Mouse (Mus musculus): Measurements from ENCODE around the gene Lyzl4.
"Not testable (repeated sequence)": the region's sequence is repeated elsewhere in the genome, so short reads cannot be mapped to it uniquely, and the experiment has no call there.

Gene Lyzl4

GRCm38 (mm10) chr9:121599551-121599950 lies 42.3 kb downstream of the Lyzl4 start:
- no peak for DNase-seq

- no peak for DNase-seq
Observed at GRCm38 (mm10) chr9:121598106-121598505, 43.8 kb downstream of the Lyzl4 start.

GRCm38 (mm10) chr9:121594771-121595170 lies 47.1 kb downstream of the Lyzl4 start:
- DNase-seq, result no peak

- DNase-seq, result not testable (repeated sequence)
Observed at GRCm38 (mm10) chr9:121593768-121594167, 48.1 kb downstream of the Lyzl4 start.

- DNase-seq, result peak; percentile 29 to 33
Observed at GRCm38 (mm10) chr9:121592948-121593550, 48.8 kb downstream of the Lyzl4 start.

- DNase-seq, result no peak
Observed at GRCm38 (mm10) chr9:121589533-121589932, 52.4 kb downstream of the Lyzl4 start.

- DNase-seq, result no peak
Observed at GRCm38 (mm10) chr9:121574380-121574779, 67.5 kb downstream of the Lyzl4 start.

- no peak for DNase-seq
Observed at GRCm38 (mm10) chr9:121568451-121568850, 73.4 kb downstream of the Lyzl4 start.

GRCm38 (mm10) chr9:121566387-121566786 lies 75.5 kb downstream of the Lyzl4 start:
- no peak for DNase-seq

- DNase-seq, result no peak
Observed at GRCm38 (mm10) chr9:121563276-121563675, 78.6 kb downstream of the Lyzl4 start.

GRCm38 (mm10) chr9:121560515-121560914 lies 81.4 kb downstream of the Lyzl4 start:
- DNase-seq, result no peak

- no peak for DNase-seq
Observed at GRCm38 (mm10) chr9:121558167-121558566, 83.7 kb downstream of the Lyzl4 start.

GRCm38 (mm10) chr9:121556913-121557312 lies 85.0 kb downstream of the Lyzl4 start:
- DNase-seq, result no peak

GRCm38 (mm10) chr9:121555395-121556000 lies 86.4 kb downstream of the Lyzl4 start:
- no peak for DNase-seq

GRCm38 (mm10) chr9:121553643-121554042 lies 88.3 kb downstream of the Lyzl4 start:
- no peak for DNase-seq

GRCm38 (mm10) chr9:121550327-121550771 lies 91.5 kb downstream of the Lyzl4 start:
- DNase-seq, result no peak

- no peak for DNase-seq
Observed at GRCm38 (mm10) chr9:121549444-121549843, 92.5 kb downstream of the Lyzl4 start.

GRCm38 (mm10) chr9:121549010-121549409 lies 92.9 kb downstream of the Lyzl4 start:
- DNase-seq, result no peak

GRCm38 (mm10) chr9:121547431-121547830 lies 94.5 kb downstream of the Lyzl4 start:
- DNase-seq, result no peak

GRCm38 (mm10) chr9:121541530-121541929 lies 100.4 kb downstream of the Lyzl4 start:
- no peak for DNase-seq

- no peak for DNase-seq
Observed at GRCm38 (mm10) chr9:121532626-121533025, 109.3 kb downstream of the Lyzl4 start.

- DNase-seq, result no peak
Observed at GRCm38 (mm10) chr9:121528605-121529357, 113.1 kb downstream of the Lyzl4 start.

All from cerebellum, postnatal 36 days (tissue).